Mouse (Mus musculus) liver, embryonic 14.5 days (tissue): ENCODE measurements at regions not wholly inside any gene's neighbourhood (a gene's known extent, or its start where the extent isn't known, plus 50 kb on each side); places are given as distances from the start of the nearest gene placed in this dataset.
"Not testable (repeated sequence)": the region's sequence is repeated elsewhere in the genome, so short reads cannot be mapped to it uniquely, and the experiment has no call there.

Experiments
- ATAC-seq: fragments of 200-750 bp; cut with Nextera tagmentation; 2 replicates; pipeline ENCODE4 v1.8.0; 2017; ENCODE audit warnings: moderate number of reproducible peaks, mild to moderate bottlenecking, moderate library complexity; ENCODE audit not compliant: insufficient read depth
- DNase-seq, 3 experiments: peaks; one replicate each; pipeline ENCODE4 v3.0.0-alpha.2; 2012 to 2013; ENCODE audit warnings: low read depth in 3 of 3, low spot score in 3 of 3
- H3K27ac ChIP-seq: fragments of 300-500 bp; sonication (generic); 2 replicates; pipeline ENCODE4 v1.5.1; 2014; ENCODE audit warnings: moderate library complexity, mild to moderate bottlenecking, control low read depth, inconsistent platforms
- H3K27me3 ChIP-seq: fragments of 300-500 bp; sonication (generic); 2 replicates; pipeline ENCODE4 v1.6.1; 2014; ENCODE audit warnings: mild to moderate bottlenecking, low read length, moderate library complexity; ENCODE audit not compliant: control insufficient read depth, insufficient read depth
- H3K36me3 ChIP-seq: fragments of 300-500 bp; sonication (generic); replicated peaks from 2 replicates; pipeline ENCODE4 v1.6.1; 2014; ENCODE audit warnings: low read depth; ENCODE audit not compliant: control insufficient read depth, insufficient read depth
- H3K4me1 ChIP-seq, 2 experiments: fragments of 200-500 bp in 1 of 2; fragments of 300-500 bp in 1 of 2; sonication (generic) in 1 of 2; replicated peaks; 2 replicates each; pipeline ENCODE4 v1.6.1; 2012 to 2014; ENCODE audit warnings: antibody characterized with exemption in 1 of 2, inconsistent platforms in 1 of 2, low read length in 1 of 2; ENCODE audit not compliant: control insufficient read depth in 2 of 2, insufficient read depth in 2 of 2
- H3K4me2 ChIP-seq: fragments of 300-500 bp; sonication (generic); 2 replicates; pipeline ENCODE4 v1.6.1; 2014; ENCODE audit warnings: low read depth, mild to moderate bottlenecking, control low read depth, moderate library complexity
- H3K4me3 ChIP-seq, 2 experiments: fragments of 200-500 bp in 1 of 2; fragments of 300-500 bp in 1 of 2; sonication (generic) in 1 of 2; 2 replicates each; pipeline ENCODE4 v1.5.1; 2012 to 2014; ENCODE audit warnings: low read depth in 2 of 2, low read length in 2 of 2, mild to moderate bottlenecking in 2 of 2, control low read depth in 1 of 2, inconsistent platforms in 1 of 2, moderate library complexity in 1 of 2; ENCODE audit not compliant: insufficient read depth in 1 of 2
- H3K9ac ChIP-seq: fragments of 300-500 bp; sonication (generic); replicated peaks from 2 replicates; pipeline ENCODE4 v1.6.1; 2014; ENCODE audit warnings: mild to moderate bottlenecking, control low read depth, moderate library complexity
- H3K9me3 ChIP-seq: fragments of 300-500 bp; sonication (generic); 2 replicates; pipeline ENCODE4 v1.6.1; 2016; ENCODE audit warnings: low read length, mixed read lengths; ENCODE audit not compliant: control insufficient read depth
- WGBS: fragments of 180-500 bp; shearing (Covaris S2); extraction: QIAGEN DNeasy Blood & Tissue Kit; methylation state at CpG from one replicate; pipeline ENCODE4 v1.1.7; 2014; ENCODE audit not compliant: insufficient replicate concordance; 5-methylcytosine and 5-hydroxymethylcytosine counted together

GRCm38 (mm10) chr8:20057626-20058025, 154.4 kb downstream of the Gm31371 start:
- not testable (repeated sequence) for ATAC-seq, H3K4me3 ChIP-seq, H3K4me2 ChIP-seq, DNase-seq, H3K36me3 ChIP-seq, H3K9me3 ChIP-seq, H3K9ac ChIP-seq, H3K27me3 ChIP-seq, H3K4me1 ChIP-seq, H3K27ac ChIP-seq
- 41% methylated on average over 2 of the region's 3 CpGs for WGBS

GRCm38 (mm10) chr8:20098121-20098520, 194.9 kb downstream of the Gm31371 start:
- H3K9ac ChIP-seq, H3K4me3 ChIP-seq, ATAC-seq, H3K9me3 ChIP-seq, H3K27me3 ChIP-seq, H3K4me1 ChIP-seq, H3K4me2 ChIP-seq, H3K27ac ChIP-seq, DNase-seq, H3K36me3 ChIP-seq: not testable (repeated sequence)
- 61% methylated on average over 4 of the region's 5 CpGs for WGBS

- H3K4me1 ChIP-seq, H3K27ac ChIP-seq, H3K36me3 ChIP-seq, H3K9ac ChIP-seq, ATAC-seq, H3K4me3 ChIP-seq, H3K4me2 ChIP-seq, H3K27me3 ChIP-seq, DNase-seq, H3K9me3 ChIP-seq: not testable (repeated sequence)
- WGBS: no CpG with 5 or more reads among the region's 1 CpGs
These were observed 197.0 kb downstream of the Gm31371 start for GRCm38 (mm10) chr8:20100241-20100640.

- WGBS: no CpG with 5 or more reads among the region's 2 CpGs
- H3K36me3 ChIP-seq, H3K27me3 ChIP-seq, H3K27ac ChIP-seq, H3K9me3 ChIP-seq, H3K9ac ChIP-seq, DNase-seq, H3K4me1 ChIP-seq, H3K4me3 ChIP-seq, H3K4me2 ChIP-seq, ATAC-seq: not testable (repeated sequence)
These were observed 199.2 kb downstream of the Gm31371 start for GRCm38 (mm10) chr8:20102374-20102773.

- not testable (repeated sequence) for H3K27ac ChIP-seq, H3K4me2 ChIP-seq, DNase-seq, H3K36me3 ChIP-seq, H3K9me3 ChIP-seq, H3K27me3 ChIP-seq, ATAC-seq, H3K4me3 ChIP-seq, H3K9ac ChIP-seq, H3K4me1 ChIP-seq
- 55% methylated on average over 1 of the region's 2 CpGs for WGBS
These were observed 204.0 kb downstream of the Gm31371 start for GRCm38 (mm10) chr8:20107154-20107553.

GRCm38 (mm10) chr8:20116785-20117184, 213.6 kb downstream of the Gm31371 start:
- not testable (repeated sequence) for H3K9me3 ChIP-seq, DNase-seq, H3K9ac ChIP-seq, H3K4me2 ChIP-seq, H3K36me3 ChIP-seq, H3K27ac ChIP-seq, H3K27me3 ChIP-seq, H3K4me1 ChIP-seq, H3K4me3 ChIP-seq, ATAC-seq
- WGBS: 48% methylated on average over 2 of the region's 2 CpGs

- H3K4me1 ChIP-seq, H3K36me3 ChIP-seq, H3K27me3 ChIP-seq, ATAC-seq, H3K9ac ChIP-seq, H3K4me3 ChIP-seq, H3K4me2 ChIP-seq, DNase-seq, H3K9me3 ChIP-seq, H3K27ac ChIP-seq: not testable (repeated sequence)
- 59% methylated on average over 4 of the region's 4 CpGs for WGBS
These were observed 216.4 kb downstream of the Gm31371 start for GRCm38 (mm10) chr8:20119581-20119980.

GRCm38 (mm10) chr8:20120186-20120585, 217.0 kb downstream of the Gm31371 start:
- H3K27ac ChIP-seq, ATAC-seq: not testable (repeated sequence)
- WGBS: 71% methylated on average over 2 of the region's 2 CpGs

More at GRCm38 (mm10) chr8:20120186-20120585, 217.0 kb downstream of the Gm31371 start:
- not testable (repeated sequence) for H3K4me1 ChIP-seq, H3K4me3 ChIP-seq, DNase-seq, H3K4me2 ChIP-seq, H3K36me3 ChIP-seq, H3K9me3 ChIP-seq, H3K27me3 ChIP-seq, H3K9ac ChIP-seq
